ENCODE assay signal across 14 mouse cellular contexts in genomic region chr11:87083712-87084111, GRCm38 (mm10).
"Had no signal": no experiment of that assay in that cellular context is flagged by ENCODE, and none has a peak within 500 bp of the region (broad histone marks: within the 10 kb centered on the region; RNA-seq: fewer than 3 reads in every experiment).

No protein-coding gene starts in this region.

- H3K9ac ChIP-seq: limb, embryonic 15.5 days; liver, embryonic 15.5 days; lung, embryonic 15.5 days; midbrain, embryonic 13.5 days had no signal

- H3K9me3 ChIP-seq: limb, embryonic 15.5 days; liver, embryonic 15.5 days; lung, embryonic 15.5 days; midbrain, embryonic 13.5 days had no signal

- DNase-seq: kidney, adult 11 months; kidney, adult 9 months; kidney, postnatal 36 days; layer of hippocampus, adult 9-11 months; layer of hippocampus, postnatal 36 days; lung, postnatal 14 days; right cerebral cortex, postnatal 14 days; thymus, adult 2 months; thymus, postnatal 25 days had no signal

- H3K27me3 ChIP-seq: limb, embryonic 15.5 days; liver, embryonic 15.5 days; lung, embryonic 15.5 days; midbrain, embryonic 13.5 days had no signal

- H3K4me3 ChIP-seq: lung, embryonic 15.5 days had no signal

- H3K4me2 ChIP-seq: limb, embryonic 15.5 days had no signal

- H3K27ac ChIP-seq: kidney, postnatal 0 days; limb, embryonic 15.5 days; liver, embryonic 15.5 days; lung, embryonic 15.5 days; midbrain, embryonic 13.5 days had no signal

- ATAC-seq: midbrain, embryonic 13.5 days had no signal
